Mouse (Mus musculus): ENCODE data around the gene Ercc6l. TPM values are rescaled to one million over a fixed set of nuclear protein-coding genes. Genes with fewer than 3 reads are reported as not detected.

The Ercc6l gene
- polyA plus RNA-seq (2014; fragmentation: Nextera tagmentation; extraction: Ambion mirVana) = 7.7 and 9.1 TPM in 2 replicates

DNA sequence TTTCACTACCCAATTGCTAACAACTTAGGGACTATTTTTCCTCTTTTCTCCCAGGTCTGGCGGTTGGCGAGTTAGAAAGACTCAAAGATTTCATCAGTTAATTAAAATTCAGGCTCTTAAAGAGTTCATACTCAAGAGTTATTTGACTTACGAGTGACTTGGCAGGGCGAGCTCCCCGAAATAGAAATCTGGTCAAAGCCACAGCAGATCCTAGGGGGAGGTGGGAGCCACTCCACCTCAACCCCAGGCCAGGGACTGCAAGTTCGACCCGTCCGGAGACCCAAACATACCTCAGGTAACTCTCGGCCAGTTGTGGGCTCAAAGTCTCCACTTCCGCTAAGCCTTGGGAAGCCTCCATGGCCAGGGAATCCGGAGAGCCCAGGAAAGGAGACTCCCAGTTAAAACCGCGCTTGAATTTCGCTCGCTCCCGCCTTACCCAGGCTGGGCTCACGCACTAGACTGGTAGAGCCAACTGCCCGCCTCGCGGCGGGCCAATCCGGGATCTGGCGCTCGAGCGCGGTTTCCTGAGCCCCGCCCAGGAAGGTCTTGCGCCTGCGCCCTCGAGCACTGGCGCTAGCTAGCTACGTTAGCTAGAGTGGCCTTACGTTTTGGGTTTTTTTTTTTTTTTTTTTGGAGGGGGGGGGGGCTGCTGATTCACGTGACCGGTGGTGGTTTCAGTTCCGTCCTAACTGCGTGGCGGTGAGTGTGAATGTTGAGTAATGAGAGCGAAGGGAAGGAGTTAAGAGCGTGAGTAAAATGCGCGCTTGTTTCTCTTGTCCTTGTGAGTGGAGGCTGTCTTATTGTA is at the start of gene Ercc6l:
TSS of gene Ercc6l (minus strand) at position 474 of the 805 bp plus-strand sequence.
- Histone ChIP-seq H3K4me3 (ENCODE audit: control insufficient read depth in 1 of 2, insufficient read depth in 1 of 2, low read depth in 1 of 2, low read length in 2 of 2) (peak within 1 kb of the TSS; percentile 53 to 59), H3K9ac (ENCODE audit: low read length) (peak within 1 kb of the TSS; percentile 71), H3K27ac (replicated peaks in 1 of 2; ENCODE audit: control insufficient read depth in 1 of 2, insufficient read depth in 1 of 2, low read depth in 2 of 2, low read length in 2 of 2) (peak within 1 kb of the TSS; percentile 83 to 87), H3K4me1 (ENCODE audit: control insufficient read depth in 2 of 2, insufficient read depth in 2 of 2, low read length in 2 of 2) (no peaks in the 10 kb centered on the region), H3K9me3 (ENCODE audit: control insufficient read depth, low read length) (no peaks in the 10 kb centered on the region), H3K27me3 (ENCODE audit: control insufficient read depth, insufficient read depth, low read length) (no peaks in the 10 kb centered on the region), H3K36me3 (ENCODE audit: control insufficient read depth, insufficient read depth, low read length) (no peaks in the 10 kb centered on the region), H3K4me2 (ENCODE audit: low read length) (peak within 1 kb of the TSS; percentile 53)
- WGBS = 9% methylated on average over 42 of the region's 42 CpGs
- ATAC-seq (ENCODE audit: insufficient number of reproducible peaks, insufficient read depth, low FRiP score, low read depth) = peak; percentile 98

- ATAC-seq (ENCODE audit: insufficient number of reproducible peaks, insufficient read depth, low FRiP score, low read depth) = no peak
- H3K27ac ChIP-seq (replicated peaks in 1 of 2; ENCODE audit: control insufficient read depth in 1 of 2, insufficient read depth in 1 of 2, low read depth in 2 of 2, low read length in 2 of 2) = no peak overlapping the region
- no peaks in the 10 kb centered on the region for H3K4me1 ChIP-seq (ENCODE audit: control insufficient read depth in 2 of 2, insufficient read depth in 2 of 2, low read length in 2 of 2)
- H3K4me2 ChIP-seq (ENCODE audit: low read length) = no peak overlapping the region
- no peak overlapping the region for H3K4me3 ChIP-seq (ENCODE audit: control insufficient read depth in 1 of 2, insufficient read depth in 1 of 2, low read depth in 1 of 2, low read length in 2 of 2)
- H3K36me3 ChIP-seq (ENCODE audit: control insufficient read depth, insufficient read depth, low read length) = peaks cover 21% of the 10 kb centered on the region
- no peak overlapping the region for H3K9ac ChIP-seq (ENCODE audit: low read length)
- no peaks in the 10 kb centered on the region for H3K9me3 ChIP-seq (ENCODE audit: control insufficient read depth, low read length)
- WGBS = 42% methylated on average over 1 of the region's 1 CpGs
- H3K27me3 ChIP-seq (ENCODE audit: control insufficient read depth, insufficient read depth, low read length) = no peaks in the 10 kb centered on the region
These were observed 33.9 kb upstream of the Ercc6l start for GRCm38 (mm10) chrX:102190840-102191239.

DNA sequence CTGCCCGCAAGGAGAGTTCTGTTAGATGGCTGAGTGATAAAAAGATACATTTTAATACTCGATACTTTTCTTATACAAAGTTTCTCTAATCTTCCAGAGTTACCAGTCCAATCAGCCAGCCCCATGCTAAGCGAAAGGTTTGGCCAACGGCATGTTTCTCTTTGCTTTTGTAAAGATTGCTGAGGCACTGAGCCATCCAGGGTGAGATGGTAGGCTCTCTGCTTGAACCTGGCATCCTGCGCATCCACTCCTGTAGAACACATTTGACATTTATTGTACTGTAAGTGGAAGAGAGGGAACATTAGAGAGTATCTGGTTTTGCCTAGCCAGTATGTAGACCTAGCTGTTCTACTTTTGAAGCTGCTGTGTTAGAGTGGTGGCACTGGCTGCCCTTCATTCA is 32.7 kb upstream of the Ercc6l start:
- Histone ChIP-seq H3K27me3 (ENCODE audit: control insufficient read depth, insufficient read depth, low read length) (no peaks in the 10 kb centered on the region), H3K27ac (replicated peaks in 1 of 2; ENCODE audit: control insufficient read depth in 1 of 2, insufficient read depth in 1 of 2, low read depth in 2 of 2, low read length in 2 of 2) (no peak overlapping the region), H3K4me1 (ENCODE audit: control insufficient read depth in 2 of 2, insufficient read depth in 2 of 2, low read length in 2 of 2) (no peaks in the 10 kb centered on the region), H3K4me2 (ENCODE audit: low read length) (peak overlapping the region; percentile 18; the same call in 1 of the 2 replicates), H3K9me3 (ENCODE audit: control insufficient read depth, low read length) (no peaks in the 10 kb centered on the region), H3K36me3 (ENCODE audit: control insufficient read depth, insufficient read depth, low read length) (peaks cover 34% of the 10 kb centered on the region), H3K9ac (ENCODE audit: low read length) (no peak overlapping the region; the same call in 1 of the 2 replicates), H3K4me3 (ENCODE audit: control insufficient read depth in 1 of 2, insufficient read depth in 1 of 2, low read depth in 1 of 2, low read length in 2 of 2) (0 out of 4 replicates have a peak overlapping the region, but pooled peaks of 1 of the 2 experiments have one; percentile 54)
- WGBS = 48% methylated on average over 5 of the region's 5 CpGs
- ATAC-seq (ENCODE audit: insufficient number of reproducible peaks, insufficient read depth, low FRiP score, low read depth) = no peak

DNA sequence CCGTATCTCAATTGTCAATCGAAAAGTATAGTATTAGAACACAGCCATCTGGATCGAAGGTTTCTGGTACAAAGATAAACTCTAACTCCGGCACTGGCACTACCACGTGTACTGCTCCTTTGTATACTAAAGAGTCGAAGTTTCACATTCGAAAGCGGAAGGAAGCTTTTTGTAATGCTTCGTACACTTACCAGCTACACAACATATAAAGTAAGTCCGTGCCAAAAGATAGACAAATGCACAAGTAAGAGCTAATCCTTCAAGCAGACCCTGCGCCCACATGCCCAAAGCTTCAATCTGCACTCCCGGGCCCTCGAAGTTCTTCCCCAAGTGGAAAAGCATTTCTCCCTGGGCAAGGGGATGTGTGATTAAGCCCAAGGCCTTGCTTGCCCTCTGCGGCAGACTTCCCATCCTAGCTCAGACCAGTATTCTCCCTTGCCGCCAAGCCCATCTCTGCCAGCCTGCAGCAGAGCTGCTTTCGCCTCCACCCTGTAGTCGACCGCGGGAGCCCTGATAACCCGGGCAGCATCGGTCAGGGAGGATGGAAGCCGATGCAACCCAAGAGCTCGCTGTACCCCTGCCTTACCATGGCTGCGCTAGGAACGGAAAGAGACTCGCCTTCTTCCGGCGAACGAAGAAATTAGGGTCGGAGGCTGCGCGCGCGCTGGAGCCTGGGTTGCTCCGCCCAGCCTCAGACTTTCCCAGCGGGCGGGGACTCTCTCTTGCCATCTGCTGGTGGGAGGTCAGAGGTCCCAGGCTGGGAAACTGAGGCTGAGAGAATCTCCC is 32.0 kb upstream of the Ercc6l start, which contains the start of gene Rps4x:
TSS of gene Rps4x (minus strand) at position 683 of the 786 bp plus-strand sequence.
- no peaks in the 10 kb centered on the region for H3K27me3 ChIP-seq (ENCODE audit: control insufficient read depth, insufficient read depth, low read length)
- H3K4me1 ChIP-seq (ENCODE audit: control insufficient read depth in 2 of 2, insufficient read depth in 2 of 2, low read length in 2 of 2) = no peaks in the 10 kb centered on the region
- WGBS = 21% methylated on average over 37 of the region's 37 CpGs
- H3K27ac ChIP-seq (replicated peaks in 1 of 2; ENCODE audit: control insufficient read depth in 1 of 2, insufficient read depth in 1 of 2, low read depth in 2 of 2, low read length in 2 of 2) = peak within 1 kb of the TSS; percentile 76 to 79
- H3K36me3 ChIP-seq (ENCODE audit: control insufficient read depth, insufficient read depth, low read length) = peaks cover 40% of the 10 kb centered on the region
- H3K9ac ChIP-seq (ENCODE audit: low read length) = peak within 1 kb of the TSS; percentile 85
- H3K9me3 ChIP-seq (ENCODE audit: control insufficient read depth, low read length) = no peaks in the 10 kb centered on the region
- peak; percentile 83 for ATAC-seq (ENCODE audit: insufficient number of reproducible peaks, insufficient read depth, low FRiP score, low read depth)
- peak within 1 kb of the TSS; percentile 72 for H3K4me2 ChIP-seq (ENCODE audit: low read length)
- peak within 1 kb of the TSS; percentile 54 to 56 for H3K4me3 ChIP-seq (ENCODE audit: control insufficient read depth in 1 of 2, insufficient read depth in 1 of 2, low read depth in 1 of 2, low read length in 2 of 2)

- WGBS = 37% methylated on average over 11 of the region's 11 CpGs
- H3K27me3 ChIP-seq (ENCODE audit: control insufficient read depth, insufficient read depth, low read length) = no peaks in the 10 kb centered on the region
- H3K4me3 ChIP-seq (ENCODE audit: control insufficient read depth in 1 of 2, insufficient read depth in 1 of 2, low read depth in 1 of 2, low read length in 2 of 2) = peak overlapping the region; percentile 18 to 54
- peak overlapping the region; percentile 85 for H3K9ac ChIP-seq (ENCODE audit: low read length)
- peak overlapping the region; percentile 72 for H3K4me2 ChIP-seq (ENCODE audit: low read length)
- peaks cover 55% of the 10 kb centered on the region for H3K36me3 ChIP-seq (ENCODE audit: control insufficient read depth, insufficient read depth, low read length)
- no peak for ATAC-seq (ENCODE audit: insufficient number of reproducible peaks, insufficient read depth, low FRiP score, low read depth)
- no peaks in the 10 kb centered on the region for H3K4me1 ChIP-seq (ENCODE audit: control insufficient read depth in 2 of 2, insufficient read depth in 2 of 2, low read length in 2 of 2)
- H3K27ac ChIP-seq (replicated peaks in 1 of 2; ENCODE audit: control insufficient read depth in 1 of 2, insufficient read depth in 1 of 2, low read depth in 2 of 2, low read length in 2 of 2) = no peak overlapping the region
- H3K9me3 ChIP-seq (ENCODE audit: control insufficient read depth, low read length) = no peaks in the 10 kb centered on the region
These were observed 30.3 kb upstream of the Ercc6l start for GRCm38 (mm10) chrX:102187023-102187699.

GRCm38 (mm10) chrX:102182575-102182974 is 25.7 kb upstream of the Ercc6l start:
- Histone ChIP-seq H3K9ac (ENCODE audit: low read length) (no peak overlapping the region), H3K4me3 (ENCODE audit: control insufficient read depth in 1 of 2, insufficient read depth in 1 of 2, low read depth in 1 of 2, low read length in 2 of 2) (no peak overlapping the region), H3K27me3 (ENCODE audit: control insufficient read depth, insufficient read depth, low read length) (0 out of 2 replicates have a peak, but pooled peaks cover 3% of the 10 kb centered on the region), H3K9me3 (ENCODE audit: control insufficient read depth, low read length) (no peaks in the 10 kb centered on the region), H3K4me1 (ENCODE audit: control insufficient read depth in 2 of 2, insufficient read depth in 2 of 2, low read length in 2 of 2) (no peaks in the 10 kb centered on the region; a peak in 1 of 4 replicates), H3K4me2 (ENCODE audit: low read length) (no peak overlapping the region), H3K27ac (replicated peaks in 1 of 2; ENCODE audit: control insufficient read depth in 1 of 2, insufficient read depth in 1 of 2, low read depth in 2 of 2, low read length in 2 of 2) (no peak overlapping the region), H3K36me3 (ENCODE audit: control insufficient read depth, insufficient read depth, low read length) (peaks cover 51% of the 10 kb centered on the region)
- no peak for ATAC-seq (ENCODE audit: insufficient number of reproducible peaks, insufficient read depth, low FRiP score, low read depth)

Data from heart, embryonic 14.5 days (tissue).